In the genomic region with DNA sequence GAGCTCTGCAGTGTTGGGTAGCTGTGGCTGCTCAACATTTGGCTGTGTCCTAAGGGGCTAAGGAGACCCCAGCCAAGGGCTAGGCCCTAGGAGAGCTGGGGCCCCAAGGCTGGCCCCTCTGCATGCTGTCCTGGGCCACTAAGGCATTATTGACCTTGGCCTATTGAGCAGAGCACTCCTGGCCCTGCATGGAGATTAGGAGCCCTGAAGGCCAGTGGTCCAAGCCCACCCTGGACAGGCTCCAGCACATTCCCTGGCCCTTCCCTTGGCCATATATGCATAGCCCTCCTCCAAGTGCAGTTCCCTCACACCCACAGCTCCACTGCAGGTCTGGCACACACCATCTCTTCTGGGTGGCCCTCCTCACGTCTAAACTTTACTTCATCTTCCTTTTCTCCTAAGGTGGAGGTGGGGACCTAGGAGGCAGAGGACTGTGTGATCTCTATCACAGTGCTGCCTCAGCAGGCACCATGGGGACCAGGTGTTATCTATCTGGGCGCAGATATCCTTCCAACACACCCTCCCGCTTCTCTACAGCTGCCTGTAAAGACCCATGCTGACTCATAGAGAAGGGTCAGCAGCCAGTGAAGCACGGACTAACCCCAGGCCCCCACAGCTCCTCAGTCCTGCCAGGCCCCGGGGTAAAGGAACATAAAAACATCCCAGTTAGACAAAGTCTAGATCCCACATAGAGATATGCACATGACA, we compare ENCODE assay signal across 1 mouse cellular context.
TF ChIP-seq lines count a peak whose summit lies in the region.

No protein-coding gene starts in this region.

TF ChIP-seq in ES-E14, 5 proteins besides CTCF, POLR2A, EP300 and RAD21 (continued from another document):
- no peak for TF ChIP-seq HCFC1 (IDR thresholded peaks at IDR 0.05; ENCODE audit: borderline replicate concordance, insufficient read depth, low read length)
- no peak for TF ChIP-seq ZNF384 (IDR thresholded peaks at IDR 0.05; ENCODE audit: low read depth, low read length)
